In the genomic region with DNA sequence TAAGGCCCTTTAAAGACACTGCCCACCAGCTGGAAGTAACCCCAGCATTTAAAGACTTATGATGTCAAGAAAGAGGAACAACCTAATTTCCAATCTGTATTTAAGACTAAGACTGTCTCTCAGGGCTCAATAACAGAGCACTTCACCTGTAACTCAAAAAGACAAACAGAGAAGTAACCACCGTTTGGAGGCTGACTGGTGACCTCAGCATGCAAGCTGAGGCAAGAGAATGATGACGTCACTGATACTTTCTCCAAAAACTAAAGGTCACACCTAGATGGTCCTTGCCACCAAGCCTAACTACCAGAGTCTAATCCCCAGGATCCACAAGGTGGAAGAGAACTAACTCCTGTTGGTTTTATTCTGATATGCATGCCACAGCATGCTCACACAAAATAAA, we compare ENCODE assay signal across 25 mouse cellular contexts. TPM values are rescaled to one million over a fixed set of nuclear protein-coding genes. Genes with fewer than 3 reads are reported as not detected.
"Had no signal": no experiment of that assay in that cellular context is flagged by ENCODE, and none has a peak within 500 bp of the region (broad histone marks: within the 10 kb centered on the region; RNA-seq: fewer than 3 reads in every experiment).

No protein-coding gene starts in this region.

- DNase-seq: kidney, adult 2 months; kidney, postnatal 25 days; layer of hippocampus, adult 9-11 months; lung, adult 18-20 months; lung, postnatal 10 days; lung, postnatal 36 days; retina, postnatal 1 day; right cerebral cortex, postnatal 25 days; spleen, adult 18-20 months; thymus, postnatal 25 days had no signal

- H3K9ac ChIP-seq: liver, embryonic 12.5 days; liver, embryonic 15.5 days; lung, embryonic 15.5 days; midbrain, embryonic 13.5 days; neural tube, embryonic 13.5 days had no signal

- H3K27ac ChIP-seq: kidney, postnatal 0 days; layer of hippocampus, adult 2 months; liver, embryonic 12.5 days; liver, embryonic 15.5 days; lung, embryonic 15.5 days; midbrain, embryonic 10.5 days; midbrain, embryonic 13.5 days; neural tube, embryonic 13.5 days had no signal

- H3K9me3 ChIP-seq: liver, embryonic 12.5 days; liver, embryonic 15.5 days; lung, embryonic 15.5 days; megakaryocyte, embryonic 14.5 days; midbrain, embryonic 10.5 days; midbrain, embryonic 13.5 days; neural tube, embryonic 13.5 days had no signal

- H3K4me2 ChIP-seq: liver, embryonic 12.5 days; liver, embryonic 15.5 days; lung, embryonic 15.5 days; midbrain, embryonic 13.5 days; neural tube, embryonic 13.5 days had no signal

- H3K4me3 ChIP-seq: layer of hippocampus, adult 2 months; liver, embryonic 12.5 days; liver, embryonic 15.5 days; lung, embryonic 15.5 days; megakaryocyte, embryonic 14.5 days; midbrain, embryonic 10.5 days; midbrain, embryonic 13.5 days; myocyte; neural tube, embryonic 13.5 days had no signal

- H3K27me3 ChIP-seq: liver, embryonic 12.5 days; liver, embryonic 15.5 days; lung, embryonic 15.5 days; megakaryocyte, embryonic 14.5 days; midbrain, embryonic 13.5 days; neural tube, embryonic 13.5 days had no signal

RNA-seq across cellular contexts. Expression of gene 1300017J02Rik, which starts 55.8 kb away (rescaled TPM):
- total RNA-seq: left cerebral cortex, adult 18-20 months; left cerebral cortex, postnatal 25 days; monocyte, adult 5-6 weeks had no signal
- polyA plus RNA-seq: large intestine, adult 2 months; midbrain, embryonic 16.5 days had no signal
